Mouse (Mus musculus): ENCODE results near the gene Reg4. TPM values are rescaled to one million over a fixed set of nuclear protein-coding genes. Genes with fewer than 3 reads are reported as not detected.

Reg4 gene
- total RNA-seq (2023), result not detected in 2 replicates

GRCm38 (mm10) chr3:98221856-98222255, at the start of gene Reg4:
Gene Reg4 (plus strand): TSS chr3:98222156.

GRCm38 (mm10) chr3:98280204-98280932, 58.4 kb downstream of the Reg4 start, which contains the start of gene Hmgcs2:
Gene Hmgcs2 (plus strand): TSS chr3:98280435.

Other genes starting within 250 kb of the Reg4 start
- 280 and 416 TPM in 2 replicates for gene Notch2, start 208.6 kb upstream of the Reg4 start, total RNA-seq (2023)
- gene Adam30, start 61.5 kb upstream of the Reg4 start, total RNA-seq (2023), result 5.6 and 9.8 TPM in 2 replicates
- not detected in 2 replicates for gene Hmgcs2, start 58.3 kb downstream of the Reg4 start, total RNA-seq (2023)
- 11.7 and 12.4 TPM in 2 replicates for gene Phgdh, start 117.8 kb downstream of the Reg4 start, total RNA-seq (2023)
- 0.25 TPM in 1 of 2 replicates, not detected in the other for gene Zfp697, start 160.3 kb downstream of the Reg4 start, total RNA-seq (2023)
- gene Gm4450, start 235.0 kb downstream of the Reg4 start, total RNA-seq (2023), result not detected in 2 replicates